Mouse (Mus musculus): ENCODE data around the gene Lamp2. TPM values are rescaled to one million over a fixed set of nuclear protein-coding genes. Genes with fewer than 3 reads are reported as not detected.
"Not testable (repeated sequence)": the region's sequence is repeated elsewhere in the genome, so short reads cannot be mapped to it uniquely, and the experiment has no call there.

The Lamp2 gene
- total RNA-seq (2021) = 100 to 1,000 TPM; 140 to 146 TPM

DNA sequence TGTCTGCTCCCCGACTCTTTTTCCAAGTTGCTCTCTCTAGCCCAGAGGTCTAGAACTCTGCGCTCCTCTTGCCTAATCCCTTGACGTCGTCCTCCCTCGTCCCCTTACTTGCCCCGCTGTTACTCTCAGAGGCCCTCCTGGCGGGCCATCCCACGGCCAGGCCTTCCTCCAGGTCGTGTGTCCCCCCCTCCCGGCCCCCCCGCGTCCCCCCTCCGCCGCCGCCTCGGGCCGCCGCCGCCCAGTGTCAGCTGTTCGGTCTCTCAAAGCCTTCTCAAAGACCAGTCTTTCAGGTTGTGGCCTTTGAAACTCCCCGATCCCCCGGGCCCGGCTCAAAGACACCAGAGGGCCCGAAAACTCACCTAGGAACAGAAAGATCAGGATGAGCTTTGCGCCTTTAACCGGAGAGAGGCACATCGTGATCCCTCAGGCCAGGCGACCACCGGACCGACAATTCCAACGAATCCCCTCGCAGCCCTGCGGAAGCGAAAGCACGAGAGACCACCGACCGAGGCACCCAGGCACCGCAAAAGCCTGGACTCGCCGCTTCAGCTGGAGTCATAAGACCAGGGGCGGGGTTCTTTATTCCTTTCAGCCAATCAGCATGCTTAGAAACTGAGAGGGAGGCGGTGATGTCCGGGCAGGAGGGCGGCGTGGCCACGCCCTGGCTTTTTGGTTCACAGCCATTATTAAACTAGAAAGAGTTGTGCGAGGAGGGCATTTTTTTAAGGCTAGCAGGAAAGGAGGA is at the start of gene Lamp2:
Gene Lamp2, minus strand, starts transcription at position 565 of the 745 bp plus-strand sequence.
- intact Hi-C loops (cut with DNase I) = loop anchor here (1.0 to 2.0 kb wide), 2 partner anchors 17 kb away; no protein-coding TSS in a partner anchor
- DNase-seq = peak; percentile 71 to 72

GRCm38 (mm10) chrX:38504846-38505245 is 48.6 kb upstream of the Lamp2 start:
- intact Hi-C loops (cut with DNase I) = no loop called here
- DNase-seq = no peak

GRCm38 (mm10) chrX:38502182-38502581 is 45.9 kb upstream of the Lamp2 start:
- DNase-seq; intact Hi-C loops (cut with DNase I): not testable (repeated sequence)

- DNase-seq; intact Hi-C loops (cut with DNase I): not testable (repeated sequence)
Observed at GRCm38 (mm10) chrX:38485464-38485863, 29.2 kb upstream of the Lamp2 start.

DNA sequence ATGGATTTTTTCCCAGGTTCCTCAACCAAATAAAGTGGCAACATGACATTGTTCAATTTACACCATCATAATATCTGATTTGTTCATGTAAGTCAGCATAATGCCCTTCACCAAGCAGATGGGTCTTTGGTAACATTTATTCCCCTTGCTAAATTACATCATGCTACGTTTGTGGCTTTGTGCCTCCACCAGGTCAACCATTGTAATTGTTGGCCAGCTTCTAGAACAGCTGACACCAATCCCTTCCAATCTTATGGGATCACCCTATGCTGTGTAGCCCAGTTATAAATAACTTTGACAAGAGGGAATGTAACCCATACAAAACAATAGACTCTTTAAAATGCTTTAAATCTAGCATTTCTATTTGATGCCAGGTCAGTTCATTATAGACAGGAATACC is 22.3 kb upstream of the Lamp2 start:
- intact Hi-C loops (cut with DNase I) = no loop called here
- DNase-seq = no peak

- intact Hi-C loops (cut with DNase I) = loop anchor here (1.0 kb wide), 1 partner anchor 17 kb away; the partner anchor contains the start of gene Lamp2
- peak; percentile 70 to 76 for DNase-seq
Observed at GRCm38 (mm10) chrX:38473537-38474299, 17.5 kb upstream of the Lamp2 start.

DNA sequence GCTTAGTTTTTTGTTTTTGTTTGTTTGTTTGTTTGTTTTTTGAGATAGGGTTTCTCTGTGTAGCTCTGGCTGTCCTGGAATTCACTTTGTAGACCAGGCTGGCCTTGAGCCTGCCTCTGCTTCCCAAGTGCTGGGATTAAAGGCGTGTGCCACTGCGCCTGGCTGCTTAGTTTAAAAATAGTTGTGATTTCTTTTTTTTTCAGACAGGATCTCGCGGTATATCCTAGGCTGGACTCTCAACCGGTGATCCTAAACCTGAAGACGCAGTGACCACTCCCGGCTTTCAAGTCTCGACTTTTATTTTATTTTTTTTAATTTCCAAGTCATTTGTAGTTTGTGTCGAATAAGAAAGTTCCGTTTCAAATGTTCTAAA is 16.9 kb upstream of the Lamp2 start:
- DNase-seq = no peak
- intact Hi-C loops (cut with DNase I) = loop anchor here (1.0 kb wide), 1 partner anchor 17 kb away; the partner anchor contains the start of gene Lamp2

DNA sequence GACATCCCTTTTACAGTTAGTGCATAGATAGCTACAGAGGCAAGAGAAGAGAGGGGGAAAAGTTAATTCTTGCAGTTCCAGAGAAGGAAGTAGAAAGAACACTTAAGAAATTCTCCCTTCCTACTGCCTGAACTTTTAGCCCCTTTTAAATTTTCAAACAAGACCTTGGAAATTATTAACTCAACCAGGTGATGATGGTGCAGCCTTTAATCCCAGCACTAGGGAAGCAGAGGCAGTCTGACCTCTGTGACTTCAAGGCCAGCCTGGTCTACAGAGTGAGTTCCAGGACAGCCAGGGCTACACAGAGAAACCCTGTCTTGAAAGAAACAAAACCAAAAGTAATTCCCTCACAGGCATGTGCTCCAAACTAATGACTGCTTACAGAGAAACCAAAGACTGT is 10.0 kb upstream of the Lamp2 start:
- intact Hi-C loops (cut with DNase I) = no loop called here
- no peak for DNase-seq

DNA sequence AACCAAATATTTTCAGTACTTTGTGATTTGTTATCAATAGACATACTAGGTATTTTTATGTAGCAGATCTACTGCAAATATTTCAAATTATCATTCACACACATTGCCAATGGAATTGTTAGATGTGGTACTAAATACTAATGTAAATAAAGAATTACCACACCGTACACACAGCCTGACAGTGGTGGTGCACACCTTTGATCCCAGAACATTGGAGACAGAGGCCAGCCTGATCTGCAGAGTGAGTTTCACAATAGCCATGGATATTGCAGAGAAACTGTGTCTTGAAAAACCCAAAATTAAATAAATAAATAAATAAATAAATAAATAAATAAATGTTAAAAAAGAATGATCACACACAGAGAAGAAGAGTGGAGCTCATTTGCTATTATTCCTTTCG is 6.9 kb upstream of the Lamp2 start:
- intact Hi-C loops (cut with DNase I) = no loop called here

DNA sequence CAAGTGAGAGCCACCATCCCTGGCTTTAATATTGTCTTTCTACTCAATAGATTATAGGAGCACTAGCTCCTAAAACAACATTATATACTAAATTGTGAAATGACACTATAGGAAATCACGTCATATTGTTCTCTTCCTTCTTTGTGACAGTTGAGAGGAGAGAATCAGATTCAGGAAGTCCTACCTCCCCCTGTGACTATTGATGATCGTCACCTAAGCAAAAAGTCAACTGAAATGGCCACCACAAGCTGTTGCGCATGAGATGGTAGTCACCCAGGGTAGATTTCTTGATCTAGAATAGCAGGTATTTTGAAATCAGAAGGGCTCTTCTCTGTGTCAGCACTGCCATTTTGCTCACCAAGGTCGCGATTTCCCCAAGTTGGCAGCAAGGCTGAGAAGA is 5.8 kb upstream of the Lamp2 start:
- intact Hi-C loops (cut with DNase I) = no loop called here
- DNase-seq = no peak

More for the DNA sequence above, 6.9 kb upstream of the Lamp2 start:
- no peak for DNase-seq

DNA sequence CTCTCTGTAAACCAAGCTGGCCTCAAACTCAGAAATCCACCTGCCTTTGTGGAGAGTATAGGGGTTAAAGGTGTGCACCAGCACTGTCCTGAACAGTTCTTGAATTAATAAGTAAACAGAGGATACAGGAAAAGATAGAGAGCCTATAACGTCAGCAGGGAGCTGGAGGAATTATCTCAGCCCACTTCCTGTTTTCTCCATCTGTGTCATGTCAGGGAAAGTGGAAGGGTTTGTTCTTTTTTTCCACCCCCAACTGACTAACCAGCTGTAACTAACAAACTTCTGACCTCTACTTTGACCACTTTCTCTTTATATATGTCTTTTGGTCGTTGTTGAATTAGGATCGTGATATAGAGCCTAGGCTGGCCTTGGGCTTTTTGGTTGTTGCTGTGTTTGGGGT is 4.6 kb upstream of the Lamp2 start:
- intact Hi-C loops (cut with DNase I) = no loop called here
- no peak for DNase-seq

DNA sequence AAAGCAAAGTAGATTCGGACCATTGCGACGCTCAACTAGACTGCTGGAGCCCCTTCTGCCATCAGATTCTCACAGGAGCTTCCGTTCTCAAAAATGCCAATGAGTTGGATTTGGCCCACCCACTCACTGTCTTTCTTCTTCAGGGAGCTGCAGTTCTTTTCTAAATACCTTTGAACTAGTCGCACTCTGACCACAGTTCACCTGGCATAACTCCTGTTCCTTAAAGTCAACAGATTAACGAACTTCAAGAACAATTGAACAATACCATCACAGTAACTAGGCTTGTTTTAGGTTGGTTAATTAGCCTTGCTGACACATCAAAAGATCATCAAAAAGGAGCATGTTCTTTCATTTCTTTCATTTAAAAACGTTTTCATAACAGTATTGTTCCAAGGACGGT is 2.8 kb upstream of the Lamp2 start:
- intact Hi-C loops (cut with DNase I) = no loop called here
- no peak for DNase-seq

DNA sequence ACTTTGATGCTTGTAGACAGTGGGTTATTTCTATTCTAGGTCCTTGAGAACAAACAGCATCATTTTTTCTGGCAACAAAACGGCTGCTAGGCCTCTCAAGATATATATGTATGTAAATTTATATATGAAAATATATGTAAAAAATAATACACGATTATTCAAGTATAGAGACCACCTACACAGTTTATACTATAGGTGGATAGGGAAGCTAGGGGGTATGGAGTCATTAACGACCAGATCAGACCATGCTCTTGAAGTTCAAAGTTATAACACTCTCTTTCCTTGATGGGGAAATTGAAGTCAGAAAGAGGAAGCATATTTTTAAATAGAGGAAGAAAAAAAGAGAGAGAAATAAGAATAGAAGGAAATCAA is 367 bp upstream of the Lamp2 start:
- intact Hi-C loops (cut with DNase I) = loop anchor here (1.0 to 2.0 kb wide), 2 partner anchors 17 to 18 kb away; no protein-coding TSS in a partner anchor
- DNase-seq = no peak

DNA sequence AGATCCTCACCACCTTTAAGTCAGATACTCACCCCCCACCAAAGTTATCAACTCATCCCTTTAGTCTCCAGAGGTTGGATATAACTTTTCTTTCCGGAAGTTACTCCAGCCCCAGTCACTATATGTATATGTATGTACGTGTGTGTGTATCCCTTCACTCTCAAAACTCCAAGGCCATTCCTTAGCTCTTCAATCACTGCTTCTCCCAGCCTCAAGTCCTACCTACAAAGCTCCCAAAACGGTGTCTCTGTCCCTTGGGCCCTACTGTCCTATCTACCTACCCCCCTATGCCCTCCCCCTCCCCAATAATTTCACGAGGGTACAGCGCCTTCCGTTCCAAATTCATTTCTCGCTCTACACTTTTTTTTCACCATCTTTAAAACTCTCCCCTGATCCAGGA is 780 bp downstream of the Lamp2 start:
- no peak for DNase-seq
- intact Hi-C loops (cut with DNase I) = no loop called here

GRCm38 (mm10) chrX:38454900-38455299 is 1.4 kb downstream of the Lamp2 start:
- DNase-seq = no peak
- intact Hi-C loops (cut with DNase I) = no loop called here

DNA sequence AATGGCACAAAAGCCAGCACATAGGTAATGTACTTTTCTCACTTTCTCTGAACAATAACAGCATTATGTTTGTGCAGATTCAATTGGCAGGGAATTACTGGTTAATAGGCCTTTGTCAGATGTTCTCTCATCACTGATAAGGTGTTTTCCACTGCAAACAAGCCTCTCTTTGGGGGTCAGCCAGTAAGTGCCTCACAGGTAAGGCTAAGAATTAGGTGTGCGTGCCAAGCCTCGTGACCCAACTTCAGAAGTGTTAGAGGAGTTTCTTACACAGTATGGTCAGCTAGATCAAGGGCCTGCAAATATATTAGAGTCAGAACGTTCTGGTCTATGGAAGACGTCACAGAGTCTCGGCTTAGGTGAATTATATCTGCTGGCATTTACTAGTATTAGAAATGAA is 2.3 kb downstream of the Lamp2 start:
- DNase-seq = no peak
- intact Hi-C loops (cut with DNase I) = no loop called here

DNA sequence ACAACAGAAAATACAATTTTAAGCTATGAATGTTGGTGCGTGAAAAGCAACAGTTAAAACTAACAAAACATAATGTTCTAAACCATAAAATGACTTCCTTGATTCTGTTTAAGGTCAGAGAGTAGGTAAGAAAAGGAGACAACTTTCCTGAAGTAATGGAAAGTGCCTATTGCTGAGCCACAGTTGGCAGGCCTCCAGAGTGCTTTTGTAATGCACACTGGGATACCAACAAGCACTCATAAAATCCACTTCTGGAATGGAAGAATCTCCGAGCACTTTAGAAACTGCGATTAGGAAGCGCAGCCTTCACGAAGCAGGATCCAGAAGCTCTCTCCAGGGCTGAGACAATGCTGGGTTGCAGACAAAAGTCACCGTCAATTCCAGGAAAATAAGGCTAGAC is 5.8 kb downstream of the Lamp2 start:
- intact Hi-C loops (cut with DNase I) = no loop called here
- DNase-seq = peak in 1 of 2 experiments; percentile 16

GRCm38 (mm10) chrX:38445705-38446104 is 10.5 kb downstream of the Lamp2 start:
- intact Hi-C loops (cut with DNase I) = no loop called here
- DNase-seq = no peak

GRCm38 (mm10) chrX:38442425-38442824 is 13.8 kb downstream of the Lamp2 start:
- intact Hi-C loops (cut with DNase I) = no loop called here

GRCm38 (mm10) chrX:38439629-38440028 is 16.6 kb downstream of the Lamp2 start:
- DNase-seq = no peak
- intact Hi-C loops (cut with DNase I) = loop anchor here (2.0 to 5.0 kb wide), 2 partner anchors 17 to 187 kb away; partner anchors contain the start of genes Lamp2 and Tmem255a

More at GRCm38 (mm10) chrX:38442425-38442824, 13.8 kb downstream of the Lamp2 start:
- no peak for DNase-seq

DNA sequence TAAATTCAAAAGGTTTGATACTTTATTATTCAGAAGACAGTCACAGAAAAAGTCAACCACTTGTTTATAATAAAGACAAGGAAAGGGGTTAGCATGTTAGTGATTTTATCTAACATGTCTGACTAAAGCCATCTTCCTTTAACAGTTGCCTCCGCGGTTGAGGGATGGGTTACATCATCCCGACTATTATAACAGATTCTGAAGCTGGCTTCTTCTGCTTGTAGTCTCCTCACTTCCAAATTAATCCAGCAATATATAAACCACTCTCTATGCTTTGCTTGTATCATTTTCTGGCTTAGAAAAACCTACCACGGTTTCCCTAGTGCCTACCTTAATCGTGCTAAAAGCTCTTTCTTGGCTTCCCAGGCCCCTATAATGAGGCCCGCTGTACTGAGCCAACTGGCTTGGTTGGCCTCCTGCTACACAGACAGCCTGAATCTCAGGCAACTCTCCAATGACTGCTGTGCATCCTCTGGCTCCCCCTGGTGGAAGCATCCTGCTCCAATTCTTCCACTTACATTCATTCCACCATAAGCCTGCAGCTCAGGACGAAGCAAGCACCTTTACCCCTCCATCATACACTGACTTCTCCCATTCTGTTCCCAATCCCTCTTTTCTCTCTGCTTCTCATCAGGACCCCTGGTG is 18.0 kb downstream of the Lamp2 start:
- intact Hi-C loops (cut with DNase I) = loop anchor here (2.0 to 5.0 kb wide), 2 partner anchors 19 to 186 kb away; partner anchors contain the start of genes Lamp2 and Tmem255a
- peak; percentile 77 to 81 for DNase-seq

All from heart, postnatal 36 days (tissue).